Mouse (Mus musculus): Measurements from ENCODE around the gene Nr2f1. TPM values are rescaled to one million over a fixed set of nuclear protein-coding genes. Genes with fewer than 3 reads are reported as not detected.

Nr2f1 gene
- polyA plus RNA-seq, 1 experiment from 2014 or later, result 3.2 TPM

- H3K4me3 ChIP-seq, result no peak overlapping the region
- H3K9ac ChIP-seq, result no peak overlapping the region
- no peak for ATAC-seq (replicated peaks; ENCODE audit: insufficient number of reproducible peaks, insufficient read depth, low FRiP score, low read depth)
- H3K27me3 ChIP-seq, result 0 out of 2 replicates have a peak, but pooled peaks cover 4% of the 10 kb centered on the region
- no peaks in the 10 kb centered on the region for H3K4me1 ChIP-seq (replicated peaks)
- H3K9me3 ChIP-seq (replicated peaks), result no peaks in the 10 kb centered on the region
- WGBS, result 87% methylated on average over 5 of the region's 5 CpGs
- H3K36me3 ChIP-seq, result no peaks in the 10 kb centered on the region
- H3K4me2 ChIP-seq, result no peak overlapping the region
- no peak overlapping the region for H3K27ac ChIP-seq
Observed at GRCm38 (mm10) chr13:78157465-78157864, 42.1 kb downstream of the Nr2f1 start.

Other genes with a start within 250 kb of the Nr2f1 start
- 0.75 and 0.83 TPM in 2 replicates for gene Pou5f2, start 174.9 kb downstream of the Nr2f1 start, polyA plus RNA-seq (2015; fragmentation: Nextera tagmentation; extraction: Ambion mirVana)

Data from heart, embryonic 15.5 days (tissue).